Mouse (Mus musculus) activated CD4-positive, CD25-positive, alpha-beta regulatory T cell, adult 4 months (primary cell): Measurements from ENCODE around the gene Acaa1b. TPM values are rescaled to one million over a fixed set of nuclear protein-coding genes. Genes with fewer than 3 reads are reported as not detected.

ENCODE experiments used
- ATAC-seq: one replicate; pipeline ENCODE4 v1.8.0; 2017
- polyA plus RNA-seq, 2 experiments: library from polyadenylated mRNA; unstranded; fragments of 100-300 nt; shearing (Covaris generic); gene quantifications; one replicate each; pipeline ENCODE4 v1.2.1; 2017

Acaa1b gene
- not detected for polyA plus RNA-seq

DNA sequence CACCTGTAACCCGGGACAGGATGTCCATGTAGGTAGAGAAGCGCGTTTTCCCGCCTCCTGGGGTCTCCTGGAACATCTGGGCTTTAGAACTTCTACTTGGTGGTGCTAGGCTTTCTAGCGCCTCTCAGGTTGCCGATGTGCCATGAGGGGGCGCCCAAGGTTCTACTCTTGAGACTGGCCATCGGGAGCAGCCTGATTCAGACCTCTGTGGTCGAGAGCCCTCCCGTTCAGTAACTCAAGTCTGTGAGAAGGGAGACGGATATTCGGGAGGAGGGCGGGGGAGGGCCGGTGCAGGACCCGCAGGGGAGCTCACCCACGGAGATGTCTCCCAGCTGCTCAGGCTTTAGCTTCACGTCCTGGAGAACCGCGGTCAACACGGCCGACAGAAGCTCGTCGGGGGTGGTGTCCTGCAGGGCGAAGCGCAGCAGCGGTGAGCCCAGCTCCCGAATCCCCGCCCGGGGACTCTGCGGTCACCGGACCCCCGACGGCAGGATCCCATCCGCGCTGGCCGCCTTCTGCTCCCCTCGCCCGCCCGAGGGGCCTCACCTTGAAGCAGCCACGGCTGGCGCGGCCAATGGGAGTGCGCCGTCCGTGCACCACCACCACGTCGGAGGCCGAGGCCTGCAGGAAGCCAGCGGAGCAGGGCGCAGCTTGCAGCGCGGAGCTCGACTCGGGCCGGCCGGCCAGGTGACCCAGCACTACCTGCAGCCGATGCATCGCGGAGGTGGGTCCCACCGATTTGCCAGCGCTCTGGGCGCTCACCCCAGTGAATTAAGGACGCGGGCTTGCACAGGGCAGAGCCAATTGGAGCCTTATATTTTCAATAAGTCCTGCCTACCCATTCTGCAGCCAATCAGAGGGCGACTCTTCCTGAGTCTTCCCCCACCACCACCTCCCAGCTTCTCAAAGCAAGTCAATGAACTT, at the start of gene Acaa1b:
Acaa1b (minus strand) TSS at position 816 of the 924 bp plus-strand sequence.
- ATAC-seq, result no peak

GRCm38 (mm10) chr9:119206666-119207065, 49.8 kb upstream of the Acaa1b start:
- ATAC-seq, result no peak

DNA sequence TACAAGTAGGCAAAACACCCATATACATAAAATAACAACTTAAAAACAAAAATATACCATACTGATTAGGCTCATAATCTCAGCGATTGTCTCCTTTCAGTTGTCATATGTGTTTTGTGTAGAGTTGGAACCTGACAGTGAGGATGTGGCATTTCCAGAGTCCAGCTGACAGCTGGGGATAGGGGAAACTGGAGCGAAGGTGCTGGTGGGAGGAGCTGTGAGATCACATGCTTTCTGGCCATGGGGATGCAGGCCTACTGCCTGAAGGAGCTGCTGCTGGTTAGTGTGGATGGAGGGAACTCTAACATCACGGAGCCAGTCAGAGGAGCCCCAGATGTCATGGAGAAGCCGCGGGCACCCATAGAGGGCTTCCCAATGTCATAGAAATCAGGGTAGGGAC, 48.9 kb upstream of the Acaa1b start:
- ATAC-seq, result no peak

DNA sequence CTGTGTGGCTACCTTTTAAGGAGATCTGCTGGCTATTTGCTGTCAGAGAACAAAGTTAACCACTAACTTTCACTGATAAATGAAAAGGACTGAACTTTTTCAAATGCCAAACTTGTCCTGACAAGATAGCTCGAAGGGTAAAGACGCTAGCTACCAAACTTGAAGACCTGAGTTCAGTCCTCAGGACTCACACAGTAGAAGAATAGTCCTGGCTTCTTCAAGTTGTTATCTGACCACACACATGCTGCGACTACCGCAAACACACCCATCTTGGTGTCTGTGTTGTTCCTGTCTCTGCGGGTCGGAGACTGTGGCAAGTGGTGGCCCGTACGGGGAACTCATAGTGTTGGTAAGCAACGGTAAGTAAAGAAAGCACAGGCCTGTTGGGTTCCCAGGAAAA, 46.7 kb upstream of the Acaa1b start:
- no peak for ATAC-seq

- no peak for ATAC-seq
Observed at GRCm38 (mm10) chr9:119201653-119202052, 44.8 kb upstream of the Acaa1b start.

DNA sequence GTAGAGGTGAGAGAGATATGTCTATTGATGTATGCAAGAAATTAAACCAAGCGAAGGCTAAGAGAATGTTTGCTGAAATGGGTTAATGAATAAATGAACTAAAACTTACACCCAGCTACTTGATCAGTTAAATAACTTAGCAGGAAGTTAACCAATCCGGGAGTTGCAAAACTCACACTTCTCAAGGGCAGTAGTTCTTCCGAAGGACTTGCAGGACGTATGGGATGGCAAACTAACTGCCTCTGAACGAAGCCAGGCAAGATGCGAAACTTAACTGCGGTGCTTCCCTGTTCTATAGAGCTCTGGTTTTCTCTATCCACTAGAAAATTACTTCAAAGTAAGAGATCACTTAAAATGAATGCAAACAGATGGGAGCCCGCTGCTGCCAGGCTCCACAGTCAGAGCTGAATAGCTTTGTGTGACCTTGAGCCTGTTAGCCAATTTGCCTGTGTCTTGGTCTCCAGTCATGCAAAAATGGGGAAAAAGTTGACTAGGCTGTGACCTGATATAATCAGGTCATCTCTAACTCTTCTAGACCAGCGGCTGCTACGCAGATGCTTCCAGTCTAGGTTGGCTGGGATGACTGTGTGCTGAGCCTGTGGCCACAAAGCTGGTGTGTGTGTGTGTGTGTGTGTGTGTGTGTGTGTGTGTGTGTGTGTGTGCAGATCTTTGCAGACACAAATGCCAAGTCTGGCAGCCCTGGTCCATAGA, 42.4 kb upstream of the Acaa1b start:
- ATAC-seq, result no peak

GRCm38 (mm10) chr9:119192202-119192990, 35.5 kb upstream of the Acaa1b start:
- no peak for ATAC-seq

GRCm38 (mm10) chr9:119181241-119181728, 24.4 kb upstream of the Acaa1b start:
- no peak for ATAC-seq

- no peak for ATAC-seq
Observed at GRCm38 (mm10) chr9:119179292-119179691, 22.4 kb upstream of the Acaa1b start.

DNA sequence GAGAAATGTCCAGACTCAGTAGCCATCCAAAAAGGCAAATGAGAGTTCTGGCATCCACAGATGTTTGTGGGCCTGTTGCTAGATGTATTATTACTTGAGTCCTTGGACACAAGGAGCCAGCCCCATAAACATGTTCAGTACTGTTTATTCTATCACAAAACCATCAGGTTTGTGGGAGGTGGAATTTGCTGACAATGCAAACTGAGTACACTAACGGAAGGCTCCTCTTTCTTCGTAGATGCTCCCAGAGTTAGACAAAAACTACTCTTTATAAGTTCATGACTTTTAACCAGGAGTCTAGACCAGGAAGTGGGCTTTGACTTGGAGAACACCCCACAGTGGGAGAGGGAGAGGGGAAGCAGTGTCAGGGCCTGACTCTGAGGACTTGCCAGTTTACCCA, 10.7 kb upstream of the Acaa1b start:
- ATAC-seq, result no peak

- ATAC-seq, result no peak
Observed at GRCm38 (mm10) chr9:119165548-119165947, 8.7 kb upstream of the Acaa1b start.

GRCm38 (mm10) chr9:119164743-119165142, 7.8 kb upstream of the Acaa1b start:
- ATAC-seq, result no peak

DNA sequence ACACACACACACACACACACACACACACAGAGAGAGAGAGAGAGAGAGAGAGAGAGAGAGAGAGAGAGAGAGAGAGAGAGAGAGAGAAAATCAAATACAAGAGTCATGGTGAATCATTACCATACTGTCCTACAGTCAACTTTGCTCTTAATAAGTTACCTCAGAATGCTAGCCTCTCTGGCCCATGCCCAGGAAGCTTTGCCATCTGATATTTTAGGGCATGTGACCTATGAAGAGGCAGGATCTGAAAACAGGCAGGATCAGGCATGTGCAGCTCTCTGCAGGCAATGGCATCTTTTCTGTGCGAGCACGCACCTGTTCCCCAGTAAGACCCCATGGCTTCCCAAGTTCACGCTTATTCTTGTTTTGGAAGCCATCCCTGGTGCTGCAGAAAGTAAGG, 3.8 kb upstream of the Acaa1b start:
- no peak for ATAC-seq

DNA sequence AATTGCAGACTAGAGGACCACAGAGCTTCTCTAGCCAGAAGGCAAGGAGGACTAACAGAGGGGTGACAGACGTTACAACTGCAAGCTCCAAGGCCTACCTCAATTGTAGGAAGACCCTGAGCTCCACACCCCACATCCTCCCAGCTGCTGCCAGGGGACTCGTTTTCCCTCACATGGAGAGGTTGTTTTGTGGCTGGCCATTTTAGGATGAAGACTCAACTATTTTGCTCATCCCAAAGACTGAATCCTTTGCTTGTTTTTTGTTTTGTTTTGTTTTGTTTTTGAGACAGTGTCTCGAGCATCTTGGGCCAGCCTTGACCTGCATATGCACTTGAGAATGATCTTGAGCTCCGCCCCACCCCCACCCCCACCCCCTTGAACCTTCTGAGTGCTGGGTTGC, 2.0 kb upstream of the Acaa1b start, which contains the start of gene Gm47289:
Gm47289 (plus strand) TSS at position 301 of the 400 bp plus-strand sequence.
- ATAC-seq, result no peak

DNA sequence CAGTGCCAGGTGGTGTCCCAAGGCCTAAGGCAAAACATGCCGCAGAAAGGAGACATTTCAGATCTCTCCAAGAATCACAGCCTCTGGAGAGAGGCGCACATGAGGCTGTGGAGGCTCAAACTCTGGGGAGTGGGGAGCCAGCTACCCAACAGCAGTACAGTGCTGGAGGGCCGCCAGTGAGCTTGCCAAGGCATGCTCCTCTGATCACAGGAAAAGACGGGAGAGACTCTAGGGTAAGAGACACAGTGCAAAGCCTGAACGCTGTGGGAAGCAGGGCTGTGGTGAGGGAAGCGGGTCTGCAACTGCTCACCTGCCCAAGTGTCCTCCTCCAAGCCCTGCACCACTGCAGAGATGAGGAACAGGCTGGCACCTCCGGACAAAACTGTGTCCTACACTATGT, 1.1 kb downstream of the Acaa1b start:
- ATAC-seq, result no peak

DNA sequence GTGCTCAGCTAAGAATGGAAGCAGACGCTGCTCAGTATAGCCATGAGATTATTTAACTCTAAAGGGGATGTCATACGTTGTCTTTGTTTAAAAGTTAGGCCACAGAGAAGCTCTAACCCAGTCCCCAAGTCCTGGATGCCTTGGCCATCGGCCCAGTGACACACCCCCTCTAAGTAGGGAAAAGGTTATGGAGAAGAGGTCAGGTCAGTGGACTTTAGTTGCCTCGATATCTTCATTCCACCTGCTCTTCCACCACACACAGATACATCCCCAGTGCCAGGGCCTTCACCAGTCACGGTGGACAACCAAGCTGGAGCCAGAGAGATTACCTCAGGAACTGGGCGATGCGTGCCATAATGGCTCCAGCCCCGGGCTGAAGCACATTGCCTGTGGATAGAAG, 1.5 kb downstream of the Acaa1b start:
- ATAC-seq, result no peak

DNA sequence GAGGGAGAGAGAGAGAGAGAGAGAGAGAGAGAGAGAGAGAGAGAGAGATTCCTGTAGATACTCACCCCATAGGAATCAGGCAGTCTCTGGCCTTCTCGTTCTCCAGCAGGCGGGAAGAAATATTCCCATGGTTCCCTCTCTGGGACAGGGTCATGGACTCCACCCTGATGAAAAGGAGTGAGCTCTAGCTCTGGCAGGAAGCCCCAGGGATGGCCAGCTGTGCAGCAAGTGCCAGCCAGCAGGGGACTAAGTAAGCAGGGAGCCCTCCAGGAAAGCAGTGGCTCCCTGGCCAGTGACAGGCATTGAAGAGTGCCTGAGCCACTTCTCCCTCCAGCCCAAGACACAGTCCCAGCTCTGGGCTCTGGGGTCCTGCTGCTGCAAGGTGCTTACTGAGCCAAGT, 5.1 kb downstream of the Acaa1b start:
- no peak for ATAC-seq

DNA sequence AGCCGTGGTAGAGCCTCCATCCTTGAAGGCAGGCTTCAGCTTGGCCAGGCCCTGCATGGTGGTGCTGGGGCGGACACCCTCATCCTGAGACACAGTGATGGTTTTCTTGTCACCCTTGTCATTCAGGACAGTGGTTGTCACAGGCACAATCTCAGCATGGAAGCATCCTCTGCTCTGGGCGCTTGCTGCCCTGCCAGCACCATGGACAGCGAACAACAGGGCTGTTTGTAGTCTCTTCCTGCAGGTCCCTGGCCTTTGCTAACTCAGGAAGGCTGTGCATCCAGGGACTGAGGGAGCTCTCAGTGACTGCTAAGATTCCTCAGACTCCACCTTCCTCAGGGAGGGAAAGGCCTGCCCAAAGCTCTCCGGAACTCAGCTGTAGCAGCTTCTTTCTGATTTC, 7.3 kb downstream of the Acaa1b start:
- no peak for ATAC-seq

GRCm38 (mm10) chr9:119146098-119146770, 10.7 kb downstream of the Acaa1b start:
- ATAC-seq, result no peak

DNA sequence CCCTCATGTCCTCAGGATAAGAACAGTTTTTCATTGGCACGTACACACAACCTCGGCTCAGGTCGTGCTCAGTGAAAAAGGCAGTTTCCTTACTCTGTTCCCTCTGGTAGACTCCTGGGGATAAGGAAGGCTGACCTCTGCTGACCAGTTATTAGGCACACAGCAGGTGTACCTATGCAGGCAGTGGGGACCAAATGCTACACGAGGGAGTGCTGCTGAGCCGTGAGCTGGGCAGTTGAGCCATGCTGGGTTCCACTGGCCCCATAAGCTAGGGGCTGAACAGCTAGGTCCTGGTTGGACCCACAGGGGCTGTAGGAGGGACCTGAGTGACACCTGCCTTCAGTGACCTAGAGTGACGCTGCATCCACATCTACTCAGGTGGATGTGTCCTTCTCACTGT, 11.3 kb downstream of the Acaa1b start:
- no peak for ATAC-seq

DNA sequence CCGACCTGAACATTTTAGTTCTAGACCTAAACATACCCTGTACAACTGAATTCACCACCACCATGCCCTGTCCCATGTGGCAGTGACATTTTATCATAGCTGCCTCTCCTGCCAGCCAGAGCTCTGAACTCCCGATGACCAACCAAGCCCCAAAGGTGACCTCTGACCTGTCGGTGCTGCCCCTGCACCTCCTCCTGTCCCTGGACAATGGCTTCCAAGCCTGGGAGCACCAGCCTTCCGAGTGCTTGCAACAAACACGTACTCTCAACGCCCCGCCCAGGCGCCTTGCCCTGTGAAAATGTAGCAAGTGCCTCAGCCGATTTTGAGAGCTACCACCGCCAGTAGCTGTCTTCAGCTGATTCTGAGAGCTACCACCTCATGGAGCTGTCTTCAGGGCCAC, 11.8 kb downstream of the Acaa1b start:
- no peak for ATAC-seq

GRCm38 (mm10) chr9:119144696-119145095, 12.2 kb downstream of the Acaa1b start:
- ATAC-seq, result no peak
